Mouse (Mus musculus) midbrain, embryonic 14.5 days (tissue): Measurements from ENCODE around the gene Larp1. TPM values are rescaled to one million over a fixed set of nuclear protein-coding genes. Genes with fewer than 3 reads are reported as not detected.

Experiments
- ATAC-seq: fragments of 200-750 bp; cut with Nextera tagmentation; 2 replicates; pipeline ENCODE4 v1.8.0; 2017; ENCODE audit warnings: moderate number of reproducible peaks, moderate library complexity; ENCODE audit not compliant: low FRiP score, low TSS enrichment
- DNase-seq: peaks from one replicate; pipeline ENCODE4 v3.0.0-alpha.2; 2015
- H3K27ac ChIP-seq: fragments of 300-500 bp; sonication (generic); replicated peaks from 2 replicates; pipeline ENCODE4 v1.5.1; 2014; ENCODE audit warnings: mild to moderate bottlenecking, low read depth, low read length, moderate library complexity
- H3K27me3 ChIP-seq: fragments of 300-500 bp; sonication (generic); 2 replicates; pipeline ENCODE4 v1.6.1; 2014; ENCODE audit warnings: low read length, control low read depth, mixed read lengths; ENCODE audit not compliant: control insufficient read depth, insufficient read depth
- H3K36me3 ChIP-seq: fragments of 300-500 bp; sonication (generic); 2 replicates; pipeline ENCODE4 v1.6.1; 2014; ENCODE audit warnings: low read length, control low read depth; ENCODE audit not compliant: control insufficient read depth, insufficient read depth
- H3K4me1 ChIP-seq: fragments of 300-500 bp; sonication (generic); 2 replicates; pipeline ENCODE4 v1.6.1; 2014; ENCODE audit warnings: mild to moderate bottlenecking, antibody characterized with exemption, low read length, control low read depth; ENCODE audit not compliant: control insufficient read depth, insufficient read depth
- H3K4me2 ChIP-seq: fragments of 300-500 bp; sonication (generic); 2 replicates; pipeline ENCODE4 v1.6.1; 2014; ENCODE audit warnings: mild to moderate bottlenecking, low read length, moderate library complexity
- H3K4me3 ChIP-seq: fragments of 300-500 bp; sonication (generic); replicated peaks from 2 replicates; pipeline ENCODE4 v1.5.1; 2014; ENCODE audit warnings: low read depth, low read length
- H3K9ac ChIP-seq: fragments of 300-500 bp; sonication (generic); replicated peaks from 2 replicates; pipeline ENCODE4 v1.6.1; 2014; ENCODE audit warnings: mild to moderate bottlenecking, low read length, moderate library complexity
- H3K9me3 ChIP-seq: fragments of 300-500 bp; sonication (generic); 2 replicates; pipeline ENCODE4 v1.6.1; 2016; ENCODE audit warnings: low read length, control low read depth, mixed read lengths; ENCODE audit not compliant: control insufficient read depth
- WGBS: fragments of 180-500 bp; shearing (Covaris S2); extraction: QIAGEN DNeasy Blood & Tissue Kit; methylation state at CpG from one replicate; pipeline ENCODE4 v1.1.7; 2014; 5-methylcytosine and 5-hydroxymethylcytosine counted together
- polyA plus RNA-seq: library from polyadenylated mRNA; unstranded; fragments of >200 nt; fragmentation: Nextera tagmentation; extraction: Ambion mirVana; gene quantifications from 2 replicates; pipeline ENCODE4 v1.2.1, GENCODE M21; 2014

Larp1 gene
- polyA plus RNA-seq, 1 experiment from 2014 or later: 19.1 TPM

- Histone ChIP-seq H3K4me1 (peaks cover 21% of the 10 kb centered on the region), H3K27ac (peak overlapping the region; percentile 91), H3K9me3 (no peaks in the 10 kb centered on the region), H3K27me3 (no peaks in the 10 kb centered on the region), H3K36me3 (no peaks in the 10 kb centered on the region), H3K4me3 (peak overlapping the region; percentile 89), H3K9ac (peak overlapping the region; percentile 87), H3K4me2 (peak overlapping the region; percentile 77)
- peak; percentile 68 for ATAC-seq
- WGBS: under 1% methylated on average over 78 of the region's 78 CpGs
- DNase-seq: peak; percentile 68
These were observed 765 bp downstream of the Larp1 start for GRCm38 (mm10) chr11:58009516-58010141.

- Histone ChIP-seq H3K9ac (peak overlapping the region; percentile 87), H3K27me3 (no peaks in the 10 kb centered on the region), H3K27ac (no peak overlapping the region), H3K36me3 (no peaks in the 10 kb centered on the region), H3K4me3 (peak overlapping the region; percentile 89), H3K9me3 (no peaks in the 10 kb centered on the region), H3K4me2 (peak overlapping the region; percentile 77), H3K4me1 (peaks cover 21% of the 10 kb centered on the region)
- DNase-seq (peak; percentile 28), ATAC-seq (no peak)
- whole genome bisulfite sequencing: under 1% methylated on average over 16 of the region's 16 CpGs
These were observed 1.4 kb downstream of the Larp1 start for GRCm38 (mm10) chr11:58010226-58010781.

- Histone ChIP-seq H3K36me3 (no peaks in the 10 kb centered on the region), H3K4me3 (peak overlapping the region; percentile 89; the same call in 1 of the 2 replicates), H3K4me2 (peak overlapping the region; percentile 77), H3K27me3 (no peaks in the 10 kb centered on the region), H3K9ac (no peak overlapping the region; the same call in 1 of the 2 replicates), H3K9me3 (no peaks in the 10 kb centered on the region), H3K4me1 (peaks cover 21% of the 10 kb centered on the region), H3K27ac (no peak overlapping the region)
- ATAC-seq (no peak), DNase-seq (no peak)
- WGBS: 23% methylated on average over 1 of the region's 1 CpGs
These were observed 2.1 kb downstream of the Larp1 start for GRCm38 (mm10) chr11:58010930-58011329.

- 86% methylated on average over 4 of the region's 4 CpGs for WGBS
These were observed 2.9 kb downstream of the Larp1 start for GRCm38 (mm10) chr11:58011813-58012212.

GRCm38 (mm10) chr11:58012674-58013073, 3.8 kb downstream of the Larp1 start:
- H3K9me3 ChIP-seq: no peaks in the 10 kb centered on the region
- H3K27me3 ChIP-seq: no peaks in the 10 kb centered on the region
- ATAC-seq: no peak
- 97% methylated on average over 1 of the region's 1 CpGs for WGBS
- H3K4me1 ChIP-seq: peaks cover 21% of the 10 kb centered on the region
- no peak overlapping the region for H3K27ac ChIP-seq
- H3K36me3 ChIP-seq: no peaks in the 10 kb centered on the region
- DNase-seq: no peak
- no peak overlapping the region for H3K4me3 ChIP-seq
- no peak overlapping the region for H3K9ac ChIP-seq
- H3K4me2 ChIP-seq: no peak overlapping the region

More at GRCm38 (mm10) chr11:58011813-58012212, 2.9 kb downstream of the Larp1 start:
- H3K9ac ChIP-seq: no peak overlapping the region
- H3K27ac ChIP-seq: no peak overlapping the region
- DNase-seq: no peak
- H3K9me3 ChIP-seq: no peaks in the 10 kb centered on the region
- no peaks in the 10 kb centered on the region for H3K36me3 ChIP-seq
- ATAC-seq: no peak
- peaks cover 21% of the 10 kb centered on the region for H3K4me1 ChIP-seq
- peak overlapping the region; percentile 77 for H3K4me2 ChIP-seq
- H3K27me3 ChIP-seq: no peaks in the 10 kb centered on the region
- H3K4me3 ChIP-seq: no peak overlapping the region

GRCm38 (mm10) chr11:58013100-58013499, 4.2 kb downstream of the Larp1 start:
- Histone ChIP-seq H3K9me3 (no peaks in the 10 kb centered on the region), H3K27ac (no peak overlapping the region), H3K4me2 (no peak overlapping the region), H3K4me3 (no peak overlapping the region), H3K9ac (no peak overlapping the region), H3K36me3 (no peaks in the 10 kb centered on the region), H3K27me3 (no peaks in the 10 kb centered on the region), H3K4me1 (peaks cover 19% of the 10 kb centered on the region)
- ATAC-seq: no peak
- DNase-seq: no peak

GRCm38 (mm10) chr11:58014604-58015003, 5.7 kb downstream of the Larp1 start:
- Histone ChIP-seq H3K27ac (no peak overlapping the region), H3K9ac (no peak overlapping the region), H3K4me1 (peaks cover 16% of the 10 kb centered on the region), H3K9me3 (no peaks in the 10 kb centered on the region), H3K4me2 (no peak overlapping the region), H3K27me3 (no peaks in the 10 kb centered on the region), H3K36me3 (no peaks in the 10 kb centered on the region), H3K4me3 (no peak overlapping the region)
- WGBS: 90% methylated on average over 1 of the region's 1 CpGs
- no peak for DNase-seq
- no peak for ATAC-seq

- Histone ChIP-seq H3K9ac (no peak overlapping the region), H3K27ac (no peak overlapping the region), H3K36me3 (no peaks in the 10 kb centered on the region), H3K9me3 (no peaks in the 10 kb centered on the region), H3K4me2 (no peak overlapping the region), H3K4me3 (no peak overlapping the region), H3K4me1 (peaks cover 13% of the 10 kb centered on the region), H3K27me3 (no peaks in the 10 kb centered on the region)
- 85% methylated on average over 2 of the region's 2 CpGs for WGBS
- no peak for ATAC-seq
- no peak for DNase-seq
These were observed 6.5 kb downstream of the Larp1 start for GRCm38 (mm10) chr11:58015339-58015738.

- DNase-seq (no peak), ATAC-seq (no peak)
- WGBS: 72% methylated on average over 3 of the region's 3 CpGs
- Histone ChIP-seq H3K9ac (no peak overlapping the region), H3K27ac (no peak overlapping the region), H3K36me3 (no peaks in the 10 kb centered on the region), H3K4me2 (no peak overlapping the region), H3K4me3 (no peak overlapping the region), H3K4me1 (peaks cover 3% of the 10 kb centered on the region; the same call in 1 of the 2 replicates), H3K9me3 (no peaks in the 10 kb centered on the region), H3K27me3 (no peaks in the 10 kb centered on the region)
These were observed 7.5 kb downstream of the Larp1 start for GRCm38 (mm10) chr11:58016371-58016770.
